Mouse (Mus musculus) thymus, postnatal 4 days (tissue): ENCODE data around the gene Polr2a.
"Not testable (repeated sequence)": the region's sequence is repeated elsewhere in the genome, so short reads cannot be mapped to it uniquely, and the experiment has no call there.

Experiments used
- DNase-seq: peaks from one replicate; pipeline ENCODE4 v3.0.0; 2021

Gene Polr2a

GRCm38 (mm10) chr11:69703814-69704612 lies 54.4 kb downstream of the Polr2a start:
- no peak for DNase-seq

- not testable (repeated sequence) for DNase-seq
Observed at GRCm38 (mm10) chr11:69703381-69703780, 55.1 kb downstream of the Polr2a start.

GRCm38 (mm10) chr11:69702886-69703285 lies 55.6 kb downstream of the Polr2a start:
- DNase-seq: not testable (repeated sequence)

- no peak for DNase-seq
Observed at GRCm38 (mm10) chr11:69699595-69699994, 58.8 kb downstream of the Polr2a start.

- DNase-seq: no peak
Observed at GRCm38 (mm10) chr11:69698574-69698973, 59.9 kb downstream of the Polr2a start.

GRCm38 (mm10) chr11:69697396-69697795 lies 61.0 kb downstream of the Polr2a start:
- no peak for DNase-seq

GRCm38 (mm10) chr11:69695361-69696181 lies 62.9 kb downstream of the Polr2a start, which contains the start of the genes Tnfsf12 and Tnfsfm13:
Gene Tnfsf12 (minus strand): TSS chr11:69695849.
Gene Tnfsfm13 (minus strand): TSS chr11:69696098.
- peak; percentile 25 for DNase-seq

GRCm38 (mm10) chr11:69695046-69695360 lies 63.4 kb downstream of the Polr2a start:
- no peak for DNase-seq

GRCm38 (mm10) chr11:69693421-69693965 lies 64.9 kb downstream of the Polr2a start:
- DNase-seq: no peak

GRCm38 (mm10) chr11:69692863-69693262 lies 65.6 kb downstream of the Polr2a start:
- DNase-seq: no peak

GRCm38 (mm10) chr11:69692196-69692811 lies 66.1 kb downstream of the Polr2a start:
- no peak for DNase-seq

- no peak for DNase-seq
Observed at GRCm38 (mm10) chr11:69689891-69690290, 68.5 kb downstream of the Polr2a start.

GRCm38 (mm10) chr11:69687061-69687460 lies 71.4 kb downstream of the Polr2a start:
- no peak for DNase-seq

- no peak for DNase-seq
Observed at GRCm38 (mm10) chr11:69686377-69686776, 72.1 kb downstream of the Polr2a start.

GRCm38 (mm10) chr11:69685526-69686148 lies 72.8 kb downstream of the Polr2a start, which contains the start of gene Tnfsf13:
Gene Tnfsf13 (minus strand): TSS chr11:69685784.
- DNase-seq: no peak

- no peak for DNase-seq
Observed at GRCm38 (mm10) chr11:69684936-69685335, 73.5 kb downstream of the Polr2a start.

- DNase-seq: no peak
Observed at GRCm38 (mm10) chr11:69684128-69684745, 74.2 kb downstream of the Polr2a start.
